Mouse (Mus musculus) gastrocnemius, postnatal 14 days (tissue): ENCODE results near the gene Hps3. TPM values are rescaled to one million over a fixed set of nuclear protein-coding genes. Genes with fewer than 3 reads are reported as not detected.
"Not testable (repeated sequence)": the region's sequence is repeated elsewhere in the genome, so short reads cannot be mapped to it uniquely, and the experiment has no call there.

Experiments
- DNase-seq: peaks from one replicate; pipeline ENCODE4 v3.0.0; 2021; ENCODE audit warnings: mixed read lengths
- intact Hi-C: fragments of 180-260 bp; cut with DNase I; formaldehyde crosslinking; loops from one replicate; pipeline ENCODE4 v1.15.1; 2025; ENCODE audit warnings: low total_unique reads
- total RNA-seq, 2 experiments: library from RNA; stranded (reverse); gene quantifications; 2 replicates each; pipeline ENCODE4 v1.2.3; 2021

Hps3 gene
- total RNA-seq, 2 experiments from 2014 or later = 3.5 to 3.6 TPM

DNA sequence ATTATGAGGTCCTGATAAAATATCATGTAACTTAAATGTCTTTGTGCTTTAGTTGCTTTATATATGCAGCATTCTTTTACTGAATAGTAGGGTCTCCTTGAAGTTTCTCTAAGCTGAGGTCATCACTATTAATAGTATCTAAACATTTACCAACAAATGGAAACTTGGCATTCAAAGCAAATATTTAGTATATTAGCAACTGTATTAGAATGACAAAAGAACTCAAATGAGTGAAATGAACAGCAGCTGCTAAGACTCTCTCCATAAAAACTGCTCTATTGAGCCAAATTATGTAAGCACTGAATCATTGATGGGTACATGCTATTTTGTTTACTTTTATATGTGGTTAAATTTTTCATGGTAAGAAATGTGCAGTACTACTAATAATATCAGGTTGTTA lies 77.1 kb downstream of the Hps3 start:
- intact Hi-C loops = no loop called here
- DNase-seq = no peak

DNA sequence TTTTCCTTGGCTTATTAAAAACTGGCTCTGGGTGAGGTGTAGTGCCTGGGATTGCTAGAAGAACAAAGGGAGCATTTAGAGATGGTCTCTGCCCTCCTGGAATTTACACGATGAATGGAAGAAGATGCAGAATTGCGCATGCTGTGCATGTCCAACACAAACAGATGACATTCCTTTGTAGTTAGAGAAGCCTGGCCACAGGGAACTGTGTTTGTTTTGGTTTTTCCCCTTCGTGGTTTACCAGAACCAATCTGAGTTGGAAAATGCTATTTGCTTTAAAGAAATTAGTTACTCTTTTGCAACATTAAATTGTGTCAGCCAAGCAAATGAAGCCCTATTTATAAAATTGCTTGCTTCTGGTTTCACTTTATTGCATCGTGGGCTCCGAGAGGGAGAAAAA lies 78.2 kb downstream of the Hps3 start, which contains the start of gene Cp:
Cp (plus strand) TSS at position 170 of the 400 bp plus-strand sequence.
- intact Hi-C loops = no loop called here
- DNase-seq = no peak

DNA sequence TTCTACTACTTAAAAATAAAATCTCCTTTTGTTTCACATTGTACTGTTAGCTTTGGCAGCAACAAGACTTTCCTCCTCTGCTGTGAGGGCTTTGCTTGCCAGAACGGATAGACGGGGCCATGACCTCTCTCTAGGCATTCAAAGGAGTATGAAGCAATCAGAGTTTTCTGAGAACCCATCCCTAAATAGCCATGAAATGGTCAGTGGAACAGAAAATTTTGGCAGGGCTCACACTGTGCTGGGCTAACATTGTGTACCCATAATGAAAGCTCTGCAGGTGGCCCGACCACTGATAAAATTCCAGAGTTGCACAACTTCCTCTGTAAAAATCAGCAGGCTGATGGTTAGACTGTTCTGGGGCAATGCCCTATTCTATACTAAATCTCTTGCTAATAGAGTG lies 81.2 kb downstream of the Hps3 start:
- intact Hi-C loops = no loop called here
- DNase-seq = peak; percentile 52

DNA sequence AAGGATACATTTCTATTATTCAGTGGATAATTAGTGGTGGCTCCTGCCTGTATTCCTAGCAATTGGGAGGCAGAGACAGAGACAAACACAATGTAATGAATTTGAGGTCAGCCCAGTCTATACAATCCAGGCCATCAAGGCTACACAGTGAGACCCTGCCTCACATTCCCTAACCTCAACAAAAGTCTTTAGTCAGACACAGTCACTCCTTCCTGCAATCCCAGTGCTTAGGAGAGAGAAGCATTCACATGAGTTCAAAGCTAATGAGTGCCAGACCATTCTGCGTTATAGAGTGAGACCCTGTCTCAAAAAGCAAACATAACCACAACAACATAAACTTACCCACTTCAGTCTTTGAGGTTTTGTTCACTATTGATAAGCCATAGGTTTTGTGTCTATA lies 81.7 kb downstream of the Hps3 start:
- intact Hi-C loops = no loop called here
- DNase-seq = no peak

DNA sequence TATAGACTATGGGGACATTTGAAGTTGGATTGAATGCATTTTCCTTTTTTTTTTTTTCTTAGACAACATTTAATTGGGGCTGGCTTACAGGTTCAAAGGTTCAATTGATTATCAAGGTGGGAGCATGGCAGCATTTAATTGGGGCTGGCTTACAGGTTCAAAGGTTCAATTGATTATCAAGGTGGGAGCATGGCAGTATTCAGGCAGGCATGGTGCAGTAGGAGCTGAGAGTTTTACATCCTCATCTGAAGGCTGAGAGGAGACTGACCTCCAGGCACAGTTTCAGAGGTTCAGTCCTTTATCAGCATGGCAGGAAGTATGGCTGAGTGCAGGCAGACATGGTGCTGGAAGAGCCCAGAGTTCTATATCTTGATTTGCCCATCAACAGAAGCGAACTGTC lies 85.7 kb downstream of the Hps3 start:
- DNase-seq, intact Hi-C loops: not testable (repeated sequence)

DNA sequence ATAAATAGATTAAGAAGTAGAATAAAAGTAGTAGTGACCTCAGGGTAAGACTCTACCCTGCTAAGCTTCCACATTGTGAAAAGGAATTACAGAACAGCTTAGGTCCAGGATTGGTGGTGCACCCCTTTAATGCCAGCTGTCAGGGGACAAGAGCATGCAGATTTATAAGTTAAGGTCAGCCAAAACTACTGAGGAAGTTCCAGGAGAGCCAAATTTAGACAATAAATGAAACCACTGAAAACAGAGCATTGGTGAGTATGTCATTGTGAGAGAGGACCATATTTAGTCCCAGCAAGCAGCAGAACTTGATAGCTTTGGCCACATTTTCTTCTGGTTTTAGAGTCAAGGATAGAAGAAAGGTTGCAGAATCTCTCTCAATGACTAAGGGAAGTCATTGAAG lies 86.6 kb downstream of the Hps3 start:
- intact Hi-C loops = no loop called here

More for the DNA sequence above, 86.6 kb downstream of the Hps3 start:
- DNase-seq = no peak

Other genes with a start within 250 kb of the Hps3 start
- 1 to 10 TPM; 7.0 to 8.1 TPM for gene Cp, start 78.3 kb downstream of the Hps3 start, total RNA-seq
- gene Hltf, start 22.5 kb upstream of the Hps3 start, total RNA-seq = 1 to 10 TPM; 3.6 to 4.1 TPM
- gene Gyg, start 120.0 kb upstream of the Hps3 start, total RNA-seq = 100 to 1,000 TPM; 201 to 205 TPM
- gene Cpa3, start 206.9 kb upstream of the Hps3 start, total RNA-seq = 1 to 10 TPM; 5.1 to 7.9 TPM
- gene Cpb1, start 240.4 kb upstream of the Hps3 start, total RNA-seq = under 1 TPM; 0.09 to 0.10 TPM